Mouse (Mus musculus): ENCODE data around the gene Cracr2a.
A peak's percentile ranks its signal among the peaks of the same experiment; 100 is the strongest.

Gene Cracr2a

DNA sequence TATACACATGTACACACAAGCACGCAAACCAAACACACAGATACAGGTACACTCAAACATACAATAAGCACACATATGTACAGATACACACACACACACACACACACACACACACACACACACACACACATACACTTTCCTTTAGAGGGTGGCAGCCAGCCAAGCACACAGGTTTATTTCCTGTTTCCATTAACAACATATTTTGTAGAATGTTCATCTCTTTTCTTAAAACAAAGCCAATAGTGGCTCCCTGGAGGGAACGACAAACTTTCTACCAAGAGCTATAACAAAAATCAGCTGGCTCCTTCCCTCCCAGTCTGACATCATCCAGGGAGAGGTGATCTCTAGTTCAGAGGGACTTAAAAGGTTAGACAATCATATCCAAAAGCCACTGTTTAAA is 73.7 kb downstream of the Cracr2a start:
- DNase-seq = no peak

DNA sequence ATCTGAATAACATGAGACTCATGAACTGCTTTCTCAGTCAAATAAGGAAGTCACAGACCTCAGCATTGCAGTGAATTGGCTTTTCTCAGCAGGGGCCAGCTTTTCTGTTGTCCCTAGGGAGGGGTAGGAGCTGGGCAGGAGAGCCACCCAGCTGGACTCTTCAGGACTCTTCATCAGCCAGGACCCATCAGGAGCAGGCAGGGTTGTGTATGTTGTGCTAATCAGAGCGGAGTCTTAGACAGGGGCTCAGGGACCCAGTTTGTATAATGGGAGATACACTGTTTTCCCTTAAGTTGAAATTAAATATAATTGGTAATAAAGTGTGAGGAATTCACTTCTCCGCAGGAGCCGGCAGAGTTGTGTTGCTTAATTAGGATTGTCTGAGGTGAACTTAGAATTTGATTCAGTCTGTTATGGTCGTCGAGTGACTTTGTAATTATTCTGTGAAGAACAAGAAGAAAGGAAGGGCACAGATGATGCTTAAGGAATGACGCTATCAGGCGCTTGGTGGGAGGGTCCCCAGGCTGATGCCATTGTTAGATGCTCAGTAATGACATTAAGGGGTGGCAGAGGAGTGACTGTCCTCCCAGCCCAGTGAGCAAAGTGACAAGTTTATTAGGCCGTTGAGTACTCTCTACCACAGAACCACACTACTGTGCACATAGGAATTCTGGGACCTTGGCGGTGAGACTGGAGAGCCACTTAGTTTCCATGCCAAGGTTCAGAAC is 74.5 kb downstream of the Cracr2a start:
- no peak for DNase-seq

DNA sequence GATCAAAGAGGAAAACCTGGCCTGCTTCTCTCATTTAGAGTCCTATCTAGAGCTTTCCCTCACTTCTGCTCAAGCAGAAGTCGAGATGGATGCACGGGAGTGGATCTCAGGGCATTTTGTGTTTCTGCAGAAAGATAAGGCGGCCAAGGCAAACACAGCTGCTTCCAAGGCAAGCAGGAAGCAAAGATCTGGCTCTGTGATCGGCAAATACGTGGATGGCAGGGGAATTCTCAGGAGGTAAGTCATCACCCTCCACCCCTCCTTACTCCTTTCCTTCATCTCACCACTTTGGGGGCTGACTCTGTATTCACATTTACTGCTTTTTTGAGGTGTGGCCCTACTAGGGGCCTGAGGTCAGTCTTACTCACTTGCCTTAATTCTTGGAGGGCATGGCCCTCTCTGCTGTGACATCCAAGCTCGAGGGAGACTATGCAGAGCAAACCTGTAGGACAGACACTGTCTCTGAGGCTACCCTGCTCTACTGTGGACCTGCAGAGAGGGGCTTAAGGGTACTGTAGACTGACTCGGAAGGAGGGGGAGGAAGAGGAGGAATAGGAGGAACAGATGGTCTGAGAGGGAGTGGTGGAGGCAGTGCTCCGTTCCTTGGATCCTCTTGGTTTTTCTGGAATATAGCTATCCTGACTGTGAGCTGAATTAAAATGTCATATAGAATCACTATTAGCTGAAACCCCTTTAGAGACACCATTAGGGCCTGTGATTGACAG is 80.1 kb downstream of the Cracr2a start:
- no peak for DNase-seq

DNA sequence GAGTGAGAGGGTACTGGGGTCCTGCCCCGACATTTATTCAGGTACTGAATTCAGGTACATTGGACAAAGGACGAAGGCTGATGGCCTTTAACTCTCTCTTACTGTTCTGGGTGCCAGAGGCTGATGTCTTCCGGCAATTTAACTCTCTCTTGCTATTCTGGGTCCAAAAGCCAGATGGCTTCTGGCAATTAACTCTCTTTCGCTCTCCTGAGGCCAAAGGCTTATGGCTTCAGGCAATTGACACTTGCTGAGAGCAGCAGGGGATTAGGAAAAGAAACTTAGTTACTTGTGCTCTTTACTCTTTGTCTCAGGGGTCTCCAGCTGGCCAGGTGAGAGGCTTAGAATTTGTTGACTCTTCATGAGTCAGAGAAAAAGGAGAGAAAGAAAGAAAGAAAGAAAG is 94.8 kb downstream of the Cracr2a start:
- DNase-seq = no peak

DNA sequence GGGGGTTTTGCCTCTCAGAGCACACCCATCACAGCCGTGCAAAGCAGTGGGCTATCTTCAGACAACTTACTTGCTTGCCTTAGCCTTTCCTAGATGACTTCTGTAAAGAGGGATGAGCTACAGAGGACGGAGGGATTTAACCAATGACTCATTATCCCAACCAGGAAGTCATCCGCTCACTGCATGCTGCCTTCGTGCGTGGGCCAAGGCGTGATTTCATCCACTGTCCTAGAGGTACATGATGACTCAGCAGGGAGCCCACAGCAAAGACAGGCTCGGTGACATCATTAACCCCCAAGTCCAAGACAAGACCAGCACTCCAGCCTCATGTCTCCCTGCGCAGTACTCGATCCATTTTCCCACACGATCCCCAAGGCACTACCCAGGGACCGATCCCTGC is 96.0 kb downstream of the Cracr2a start:
- DNase-seq = no peak

DNA sequence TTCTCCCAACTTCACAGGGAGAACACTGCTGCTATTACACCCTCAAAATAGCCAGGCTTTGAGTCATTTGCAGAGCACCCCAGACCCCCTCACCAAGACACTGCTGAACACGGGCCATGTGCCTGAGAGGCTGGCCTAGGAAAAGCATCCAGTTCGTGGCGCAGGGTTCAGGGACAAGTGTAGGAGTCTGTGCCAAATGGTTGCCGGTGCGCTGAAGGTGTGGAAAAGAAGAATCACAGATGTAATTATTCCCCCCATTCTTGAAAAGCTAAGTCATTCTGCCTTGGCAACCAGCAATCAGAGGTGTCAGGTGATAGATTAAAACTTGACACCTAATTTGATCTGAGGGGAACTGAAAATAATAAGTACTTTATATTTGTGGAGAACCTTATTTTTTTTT is 98.3 kb downstream of the Cracr2a start:
- no peak for DNase-seq

DNA sequence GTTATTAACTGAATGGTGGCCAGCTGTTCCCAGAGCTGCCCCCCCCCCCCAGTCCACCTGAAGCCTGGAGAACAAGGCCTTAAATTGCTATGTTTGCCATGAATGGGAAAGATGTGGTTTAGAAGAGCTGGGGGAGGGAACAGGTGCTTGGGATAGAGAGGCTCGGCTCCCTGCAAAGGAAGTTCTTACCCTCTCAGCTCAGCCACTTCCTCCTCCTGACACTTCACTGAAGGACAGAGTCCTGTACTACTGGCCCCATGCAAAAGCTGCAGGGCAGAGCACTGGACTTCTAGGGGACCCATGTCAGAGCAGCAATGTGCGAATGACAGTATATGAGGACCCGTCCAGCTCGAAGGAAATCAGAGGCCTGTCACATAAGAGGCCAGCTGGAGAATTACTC is 98.8 kb downstream of the Cracr2a start:
- DNase-seq = no peak

DNA sequence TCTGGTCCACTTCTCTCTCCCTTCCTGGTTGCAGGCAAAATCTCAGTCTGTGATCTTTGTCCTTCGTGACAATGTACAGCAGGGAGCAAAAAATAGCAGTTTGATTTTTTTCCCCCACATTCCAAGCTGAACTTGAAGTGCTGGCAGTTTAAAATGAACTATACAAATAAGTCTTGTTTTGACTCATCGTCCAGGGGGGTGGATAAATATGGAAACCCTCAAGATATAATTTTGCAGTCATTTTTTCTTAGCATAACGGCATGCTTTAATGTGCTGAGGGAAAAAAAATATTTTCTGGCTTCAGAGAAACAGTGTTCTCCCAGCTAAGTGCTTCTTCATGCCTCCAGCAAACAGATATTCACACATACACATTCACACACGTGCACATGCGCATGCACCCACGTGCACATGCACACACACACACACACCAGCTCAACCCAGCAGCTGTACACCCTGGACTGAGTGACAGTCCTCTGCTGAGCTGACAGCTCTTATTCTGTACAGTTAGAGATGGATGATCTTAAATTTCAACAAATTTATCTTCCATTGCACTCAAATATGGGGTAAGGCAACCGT is 100.7 kb downstream of the Cracr2a start:
- DNase-seq = no peak

DNA sequence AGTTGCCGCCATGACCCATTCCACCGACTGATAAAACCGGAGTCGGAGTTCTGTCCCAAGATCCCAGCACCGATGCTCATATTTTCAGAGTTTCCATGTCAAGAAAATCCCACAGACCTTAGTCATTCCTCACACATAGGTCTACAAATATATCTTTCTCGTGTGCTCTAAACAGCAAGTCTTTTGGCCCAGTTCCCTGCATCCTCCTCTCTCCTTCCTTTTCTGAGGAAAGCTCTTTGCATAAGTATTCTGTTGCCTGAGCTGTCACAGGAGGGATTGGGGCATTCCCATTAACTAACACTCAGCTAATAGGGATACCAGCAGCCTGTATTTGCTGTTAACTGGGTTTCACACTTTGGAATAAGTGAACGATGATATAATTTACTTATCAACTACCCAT is 102.1 kb downstream of the Cracr2a start:
- no peak for DNase-seq

DNA sequence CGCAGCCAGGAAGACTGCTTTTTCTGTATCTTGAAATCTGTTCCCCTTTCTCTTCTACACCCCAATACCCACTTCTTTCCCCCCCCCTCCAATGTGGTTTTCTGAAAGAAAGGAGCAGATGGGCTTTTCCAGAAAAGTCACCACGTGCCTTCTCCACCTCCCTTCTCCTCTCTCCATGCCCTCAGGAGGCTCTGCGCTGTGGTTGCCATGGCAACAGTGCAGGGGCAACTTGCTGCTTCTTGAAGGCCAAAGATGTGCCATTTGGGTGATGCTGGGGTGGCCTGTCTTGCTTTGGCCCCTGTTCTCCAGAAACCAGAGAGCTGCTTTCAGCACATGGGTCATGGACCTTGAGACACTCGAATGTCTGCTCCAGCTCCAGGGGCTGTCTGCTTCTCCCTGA is 108.2 kb downstream of the Cracr2a start:
- peak; percentile 34 to 54 for DNase-seq

DNA sequence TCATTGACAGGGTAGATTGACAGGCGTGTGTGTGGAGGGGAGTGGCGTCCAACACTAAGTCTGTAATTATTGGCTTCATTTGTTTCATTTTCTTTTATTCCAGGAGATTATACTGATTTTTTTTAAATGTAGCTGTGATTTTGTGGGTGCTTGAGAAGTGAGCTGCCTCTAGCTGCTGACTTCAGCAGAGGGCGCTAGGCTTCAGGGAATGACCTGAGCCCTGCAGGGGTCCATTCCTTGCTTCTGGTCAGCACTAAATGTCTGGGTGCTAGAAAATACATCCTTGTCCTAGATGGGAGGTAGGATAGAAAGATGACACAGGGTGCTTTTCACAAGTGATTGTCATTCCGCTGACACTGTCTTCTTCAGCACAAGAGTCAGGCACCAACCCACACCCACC is 108.9 kb downstream of the Cracr2a start:
- peak; percentile 21 to 42 for DNase-seq

DNA sequence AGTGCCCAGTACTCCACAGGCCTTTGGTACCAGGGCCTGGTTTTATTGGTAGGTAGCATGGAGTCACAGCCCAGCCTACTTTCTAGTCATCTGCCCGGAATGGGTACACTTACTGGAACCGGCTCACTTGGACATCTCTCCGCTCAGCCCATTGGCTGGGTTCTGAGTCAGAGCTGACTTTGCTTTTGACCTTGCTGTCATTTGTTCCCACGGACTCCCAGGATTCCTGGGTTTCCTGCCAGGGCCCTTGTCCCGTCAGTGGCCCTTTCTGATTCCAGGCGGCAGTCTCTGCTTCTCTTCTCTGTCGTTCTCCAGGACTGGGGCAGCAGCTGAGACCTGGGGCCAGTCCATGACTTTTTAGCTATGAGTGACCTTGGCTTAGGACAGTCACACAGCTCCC is 110.9 kb downstream of the Cracr2a start:
- DNase-seq = no peak

DNA sequence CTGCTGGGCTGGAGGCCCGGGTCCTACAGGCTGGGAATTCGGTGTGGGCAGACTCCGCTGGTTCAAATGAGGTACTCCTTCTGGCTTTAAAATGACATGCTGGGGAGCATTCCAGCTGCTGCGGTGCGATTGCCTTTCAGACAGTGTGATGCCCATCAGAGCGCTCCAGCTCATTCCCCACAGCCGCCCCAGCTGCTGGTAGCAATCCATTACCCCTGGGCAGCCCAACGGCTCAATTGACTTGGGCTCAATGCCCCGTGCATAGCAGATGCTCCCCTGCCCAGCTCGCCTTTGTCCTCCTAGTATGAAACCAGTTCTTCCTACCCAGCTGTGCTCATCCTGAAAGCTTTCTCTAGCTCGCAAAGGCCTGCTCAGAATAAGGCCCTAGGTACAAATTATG is 115.7 kb downstream of the Cracr2a start:
- DNase-seq = no peak

DNA sequence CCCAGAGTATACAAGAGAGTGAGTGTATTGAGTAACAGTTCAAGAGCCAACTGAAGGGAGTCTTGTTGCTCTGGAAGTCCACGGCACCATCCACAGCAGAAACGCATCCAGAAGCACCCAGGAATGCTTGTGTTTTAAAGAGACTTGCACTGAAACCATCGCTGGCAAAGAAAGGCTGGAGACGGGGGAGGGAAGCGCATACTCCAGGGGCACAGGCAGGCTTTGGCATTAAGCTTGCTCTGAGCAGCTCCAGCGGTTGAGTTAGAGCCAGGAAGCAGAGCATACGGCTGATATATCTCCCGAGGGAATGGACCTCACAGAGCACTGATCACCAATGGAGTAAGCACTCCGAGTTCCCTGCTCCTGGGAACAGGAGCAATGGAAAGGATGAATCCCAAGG is 117.2 kb downstream of the Cracr2a start:
- no peak for DNase-seq

DNA sequence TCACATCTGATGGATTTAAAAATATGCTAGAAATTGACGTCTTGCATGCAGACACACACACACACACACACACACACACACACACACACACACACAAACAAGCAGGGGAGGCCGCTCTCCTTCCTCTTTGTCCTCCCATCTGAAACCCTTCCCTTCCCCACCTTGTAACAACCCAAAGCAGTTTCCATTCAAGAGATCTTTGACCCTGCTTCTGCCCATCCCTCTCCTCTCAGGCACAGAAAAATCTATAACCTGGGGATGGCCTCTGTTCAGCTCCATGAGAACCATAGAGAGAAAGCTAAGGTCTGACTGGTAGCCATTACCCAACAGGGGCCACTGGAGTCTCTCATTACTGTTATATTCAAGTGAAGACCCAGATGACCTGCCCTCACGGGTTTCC is 117.9 kb downstream of the Cracr2a start:
- DNase-seq = no peak

DNA sequence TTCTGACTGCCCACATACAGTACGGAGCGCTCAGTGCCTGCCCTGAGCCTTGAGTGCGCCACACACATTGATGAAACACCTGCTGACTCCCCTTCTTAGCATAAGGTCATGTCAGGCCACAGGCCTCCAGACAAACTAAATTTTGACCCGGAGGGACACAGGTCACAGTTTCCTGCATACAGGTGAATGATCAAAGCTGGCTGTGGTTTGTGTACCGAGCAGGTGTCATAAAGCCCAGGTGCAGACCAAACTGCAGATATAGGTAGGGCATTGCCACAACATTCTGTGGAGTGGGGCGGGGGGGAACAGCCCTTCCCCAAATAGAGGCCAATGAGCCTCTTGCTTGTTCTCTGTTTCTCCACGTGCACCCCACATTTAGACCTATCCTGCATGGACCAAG is 119.6 kb downstream of the Cracr2a start:
- no peak for DNase-seq

DNA sequence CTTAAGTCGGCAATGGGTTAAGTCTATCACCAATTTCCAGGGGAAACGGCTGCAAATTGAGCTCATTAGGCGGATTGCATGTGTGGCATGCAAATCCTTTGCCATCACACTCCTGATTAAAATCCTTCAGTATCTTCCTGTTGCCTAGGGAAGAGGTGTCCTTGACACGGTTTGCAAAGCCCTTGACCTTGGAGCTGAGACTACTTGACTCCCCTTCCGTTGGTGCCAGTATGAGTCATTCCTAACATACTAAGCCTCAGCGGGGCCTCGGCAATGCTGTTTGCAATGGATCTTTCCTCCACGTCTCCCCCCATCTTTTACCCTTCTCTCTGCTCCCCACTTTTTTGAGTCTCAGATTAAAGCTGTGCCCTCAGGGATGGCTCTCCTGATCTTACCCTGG is 122.4 kb downstream of the Cracr2a start:
- no peak for DNase-seq

DNA sequence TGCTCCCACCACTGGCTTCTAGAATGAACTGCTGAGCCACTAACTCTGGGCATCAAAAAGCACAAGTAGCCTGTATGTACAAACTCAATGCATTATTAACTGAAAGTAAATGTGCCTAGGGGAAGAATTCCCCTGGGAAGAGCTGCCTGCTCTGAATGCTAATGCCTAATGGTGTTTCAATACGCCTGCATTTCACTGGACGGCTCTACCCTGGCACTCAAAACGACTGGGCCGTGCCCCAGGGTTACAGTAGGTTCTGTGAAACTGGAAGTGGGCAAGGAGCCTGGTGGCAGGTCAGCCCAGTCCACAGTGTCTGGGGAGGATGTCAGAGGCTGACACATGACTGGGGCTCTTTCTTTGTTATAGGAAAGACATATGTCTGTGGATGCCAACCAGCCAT is 123.8 kb downstream of the Cracr2a start:
- DNase-seq = peak; percentile 23 to 24

DNA sequence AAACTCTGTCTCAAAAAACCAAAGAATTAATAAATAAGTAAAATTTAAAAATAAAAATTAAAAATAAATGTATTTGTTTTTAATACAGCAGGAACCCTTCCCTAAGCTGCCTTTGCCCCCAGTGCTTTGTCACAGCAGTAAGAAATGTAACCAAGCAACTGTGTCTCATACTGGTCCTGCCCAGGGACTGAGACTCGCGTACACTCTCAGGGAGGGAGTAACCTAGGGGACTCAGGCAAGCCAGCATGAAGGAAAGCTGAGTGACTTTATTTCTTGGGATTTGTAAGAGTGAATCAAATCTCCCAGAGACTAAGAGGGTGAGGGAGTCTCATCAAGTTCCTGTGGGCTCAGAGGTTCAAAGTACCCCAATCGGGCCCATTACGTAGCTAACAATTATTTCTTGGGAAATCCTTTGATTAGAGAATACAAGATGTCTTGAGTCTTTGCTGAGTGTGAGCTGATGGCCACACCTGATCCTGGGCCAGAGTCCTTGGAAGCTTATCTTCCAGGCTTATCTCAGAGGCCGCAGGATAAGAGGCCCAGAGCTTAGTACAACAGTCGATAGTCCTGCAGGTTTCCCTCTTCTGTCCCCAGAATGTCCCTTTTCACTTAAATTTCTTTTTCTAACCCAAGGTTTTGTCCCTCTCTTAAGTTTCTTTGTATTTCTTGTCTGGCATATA is 126.2 kb downstream of the Cracr2a start:
- DNase-seq = no peak

DNA sequence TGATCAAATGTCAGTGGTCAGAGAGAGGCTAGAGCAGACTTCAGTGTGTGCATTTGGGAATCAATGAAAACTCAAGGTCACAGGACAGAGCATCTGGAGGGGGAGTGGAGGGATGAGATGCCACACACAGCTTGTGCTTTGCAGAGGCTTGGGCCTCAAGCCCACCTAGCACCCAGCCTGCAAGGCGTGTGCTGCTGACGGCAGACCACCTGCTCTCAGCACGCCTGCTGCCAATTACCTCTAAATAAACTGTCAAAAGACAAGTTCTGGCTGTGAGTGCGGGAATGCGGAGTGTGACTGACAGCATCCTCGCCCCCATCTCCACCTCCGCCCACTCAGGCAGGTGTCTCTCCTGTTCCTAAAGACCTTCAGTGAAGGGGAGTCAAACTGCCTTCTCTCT is 131.2 kb downstream of the Cracr2a start:
- DNase-seq = no peak

DNA sequence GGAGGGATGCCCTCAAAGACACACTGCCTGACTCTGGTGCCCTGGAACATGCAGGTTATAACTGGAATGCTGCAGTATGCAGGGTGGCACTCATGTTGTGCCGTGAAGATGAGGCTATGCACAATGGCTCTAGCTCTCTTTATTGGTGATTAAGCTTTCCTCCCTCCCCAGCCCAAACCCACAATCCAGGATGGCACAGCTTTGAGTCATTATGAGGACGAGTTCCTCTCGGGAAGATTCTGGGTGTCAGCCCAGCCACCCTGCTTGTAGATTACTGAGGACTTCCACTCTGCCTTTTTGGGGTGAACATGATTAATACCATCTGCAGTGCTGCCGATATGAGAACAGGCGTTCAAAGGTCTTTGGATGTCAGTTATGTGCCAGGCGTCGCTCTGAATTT is 132.5 kb downstream of the Cracr2a start:
- DNase-seq = no peak

DNA sequence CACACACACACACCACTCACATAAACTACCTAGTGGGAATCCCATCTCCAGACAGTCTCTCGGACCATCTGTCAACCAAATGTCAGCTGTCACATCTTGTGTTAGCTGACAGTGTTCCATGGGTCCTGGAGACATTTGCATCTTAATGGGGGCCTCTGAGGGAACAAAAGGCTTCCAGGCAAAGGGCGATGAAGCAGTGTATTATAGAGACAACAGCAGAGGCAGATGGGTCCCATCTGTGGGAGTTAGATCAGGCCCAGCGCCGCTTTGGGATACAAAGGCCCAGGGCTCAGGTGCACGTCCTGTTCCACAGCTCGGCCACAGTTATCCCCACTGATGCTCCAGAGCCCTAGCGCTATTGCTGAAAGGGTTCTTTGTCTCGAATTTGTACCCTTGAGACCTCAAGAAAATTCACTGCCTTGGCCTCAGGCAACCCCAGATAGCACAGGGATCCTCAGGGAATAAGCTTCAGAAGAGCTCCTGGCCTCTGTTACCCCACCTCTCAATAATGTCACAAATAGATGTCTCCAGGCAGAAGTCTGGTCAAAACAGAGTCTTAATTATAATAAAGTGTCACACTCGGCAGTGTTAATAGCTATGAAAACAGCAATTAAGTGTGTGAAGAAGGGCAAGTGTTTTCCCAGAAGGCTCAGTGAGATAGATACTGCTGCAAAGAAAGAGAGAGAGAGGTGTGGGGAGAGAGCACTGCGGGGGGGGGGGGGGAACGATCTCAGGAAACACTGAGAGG is 140.1 kb downstream of the Cracr2a start:
- DNase-seq = peak; percentile 38 to 41

DNA sequence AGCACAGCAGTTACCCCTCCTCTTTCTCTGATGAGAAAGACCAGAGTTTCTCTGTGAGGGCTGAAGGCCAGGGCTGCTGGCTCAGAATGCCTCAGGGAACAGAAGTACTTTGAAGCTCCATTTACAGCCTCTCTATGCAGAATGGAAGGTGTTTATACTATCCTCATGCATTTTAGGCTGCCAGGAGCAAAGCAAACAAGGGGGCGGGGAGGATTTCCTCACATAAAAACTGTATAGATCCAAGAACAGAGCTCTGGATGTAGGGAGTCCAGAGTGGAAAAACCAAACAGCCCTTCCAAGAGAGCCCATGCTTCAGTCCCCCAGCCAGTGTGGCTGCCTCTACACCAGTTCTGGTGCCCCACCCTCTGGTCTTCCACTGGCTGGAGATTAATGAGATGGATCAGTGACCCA is 147.1 kb downstream of the Cracr2a start:
- no peak for DNase-seq

Data from cerebellum, postnatal 14 days (tissue).